Mouse (Mus musculus): ENCODE results near the gene Nrxn1. TPM values are rescaled to one million over a fixed set of nuclear protein-coding genes. Genes with fewer than 3 reads are reported as not detected.

Nrxn1 gene
- polyA plus RNA-seq, 1 experiment from 2014 or later, result 5.9 TPM

- no peak overlapping the region for H3K4me2 ChIP-seq (ENCODE audit: low read depth, low read length)
- no peaks in the 10 kb centered on the region for H3K9me3 ChIP-seq (replicated peaks; ENCODE audit: control insufficient read depth, low read length)
- no peaks in the 10 kb centered on the region for H3K36me3 ChIP-seq (ENCODE audit: control insufficient read depth, insufficient read depth, low read length)
- H3K4me1 ChIP-seq (ENCODE audit: control insufficient read depth, insufficient read depth, low read length), result no peaks in the 10 kb centered on the region
- no peaks in the 10 kb centered on the region for H3K27me3 ChIP-seq (ENCODE audit: control insufficient read depth, insufficient read depth, low read length)
- 71% methylated on average over 1 of the region's 1 CpGs for WGBS
- ATAC-seq (ENCODE audit: insufficient read depth, low FRiP score), result no peak
- H3K9ac ChIP-seq (ENCODE audit: low read length), result no peak overlapping the region
- H3K27ac ChIP-seq (ENCODE audit: low read length), result no peak overlapping the region
- no peak overlapping the region for H3K4me3 ChIP-seq (replicated peaks; ENCODE audit: low read length)
Observed at GRCm38 (mm10) chr17:90011761-90012160, 1081.1 kb downstream of the Nrxn1 start.

DNA sequence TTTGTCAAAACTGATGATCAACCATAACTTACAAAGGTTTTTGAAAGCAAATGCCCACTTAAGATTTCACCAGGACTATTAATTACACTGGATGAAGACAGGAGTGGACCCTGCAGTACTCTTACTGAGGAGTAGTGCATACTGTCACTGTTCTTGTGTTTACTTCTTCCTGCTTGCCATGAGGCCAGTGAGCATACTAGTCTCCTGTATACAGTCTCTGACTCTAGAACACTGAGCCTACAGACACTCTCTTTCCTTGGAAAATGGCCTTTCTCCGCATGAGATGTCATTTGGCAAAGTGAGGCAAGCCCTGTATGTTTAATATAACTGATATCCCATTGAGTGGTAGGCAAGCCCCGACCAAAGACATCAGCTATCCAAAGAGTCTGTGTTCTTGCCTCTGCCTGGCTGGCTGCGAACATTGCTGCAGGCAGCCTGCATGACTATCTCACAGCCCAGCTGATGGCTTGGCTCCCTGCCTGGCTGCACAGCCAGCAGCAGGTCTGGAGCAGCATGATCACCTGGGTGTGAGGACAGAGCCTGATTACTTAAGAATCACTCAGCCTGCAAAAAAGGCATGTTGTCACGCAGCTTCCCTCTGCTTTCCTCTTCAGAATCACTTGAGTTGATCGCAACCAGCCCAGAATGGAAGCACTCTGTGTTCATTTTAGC, 1085.3 kb downstream of the Nrxn1 start:
- Histone ChIP-seq H3K27me3 (ENCODE audit: control insufficient read depth, insufficient read depth, low read length) (no peaks in the 10 kb centered on the region), H3K4me1 (ENCODE audit: control insufficient read depth, insufficient read depth, low read length) (no peaks in the 10 kb centered on the region), H3K4me3 (replicated peaks; ENCODE audit: low read length) (no peak overlapping the region), H3K36me3 (ENCODE audit: control insufficient read depth, insufficient read depth, low read length) (no peaks in the 10 kb centered on the region), H3K9me3 (replicated peaks; ENCODE audit: control insufficient read depth, low read length) (no peaks in the 10 kb centered on the region), H3K4me2 (ENCODE audit: low read depth, low read length) (no peak overlapping the region), H3K9ac (ENCODE audit: low read length) (no peak overlapping the region), H3K27ac (ENCODE audit: low read length) (no peak overlapping the region)
- ATAC-seq (ENCODE audit: insufficient read depth, low FRiP score), result no peak
- WGBS, result 52% methylated on average over 5 of the region's 5 CpGs

DNA sequence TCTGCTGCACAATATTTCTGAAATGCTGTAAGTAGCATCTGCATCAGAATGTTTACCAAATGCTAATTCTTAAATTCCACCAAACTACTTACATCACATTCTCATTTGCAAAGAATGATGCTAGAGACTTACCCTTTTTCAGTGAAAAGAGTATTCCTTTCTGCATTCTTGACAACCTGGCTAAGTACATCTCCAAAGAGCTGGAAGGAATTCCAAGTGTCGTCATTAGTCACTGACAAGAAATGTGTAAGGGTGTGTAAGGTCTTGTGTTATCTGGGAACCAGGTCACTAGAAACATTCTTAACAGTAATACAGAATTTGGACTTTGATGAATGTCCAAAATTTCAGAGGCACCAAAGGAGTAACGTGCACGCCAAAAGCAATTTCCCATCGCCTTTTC, 1102.2 kb downstream of the Nrxn1 start:
- Histone ChIP-seq H3K36me3 (ENCODE audit: control insufficient read depth, insufficient read depth, low read length) (no peaks in the 10 kb centered on the region), H3K27ac (ENCODE audit: low read length) (no peak overlapping the region), H3K27me3 (ENCODE audit: control insufficient read depth, insufficient read depth, low read length) (no peaks in the 10 kb centered on the region), H3K9ac (ENCODE audit: low read length) (no peak overlapping the region), H3K9me3 (replicated peaks; ENCODE audit: control insufficient read depth, low read length) (no peaks in the 10 kb centered on the region), H3K4me2 (ENCODE audit: low read depth, low read length) (no peak overlapping the region), H3K4me3 (replicated peaks; ENCODE audit: low read length) (no peak overlapping the region), H3K4me1 (ENCODE audit: control insufficient read depth, insufficient read depth, low read length) (no peaks in the 10 kb centered on the region)
- 49% methylated on average over 4 of the region's 4 CpGs for WGBS
- ATAC-seq (ENCODE audit: insufficient read depth, low FRiP score), result no peak

Small RNA genes within 50 kb of the gene (microRNA-seq; reads per million reads assigned to microRNA genes)
- gene Gm24510 (not detected), gene Gm27475 (not detected), gene Gm47307 (not detected)
